Mouse (Mus musculus): ENCODE data around the gene Ska3. TPM values are rescaled to one million over a fixed set of nuclear protein-coding genes. Genes with fewer than 3 reads are reported as not detected.
"Not testable (repeated sequence)": the region's sequence is repeated elsewhere in the genome, so short reads cannot be mapped to it uniquely, and the experiment has no call there.

The Ska3 gene
- polyA plus RNA-seq (2015; fragmentation: Nextera tagmentation; extraction: Ambion mirVana) = 21.2 and 22.3 TPM in 2 replicates

- H3K27ac ChIP-seq = peak within 1 kb of the TSS; percentile 93
- H3K4me1 ChIP-seq (replicated peaks) = peaks cover 18% of the 10 kb centered on the region
- peak within 1 kb of the TSS; percentile 84 for H3K9ac ChIP-seq
- H3K4me2 ChIP-seq = peak within 1 kb of the TSS; percentile 73
- H3K4me3 ChIP-seq = peak within 1 kb of the TSS; percentile 71
- H3K27me3 ChIP-seq = no peaks in the 10 kb centered on the region
- WGBS = under 1% methylated on average over 96 of the region's 96 CpGs
- peak; percentile 91 for ATAC-seq (replicated peaks; ENCODE audit: insufficient number of reproducible peaks, insufficient read depth, low FRiP score, low read depth)
- no peaks in the 10 kb centered on the region for H3K9me3 ChIP-seq (replicated peaks)
- peaks cover 20% of the 10 kb centered on the region for H3K36me3 ChIP-seq
Measured at GRCm38 (mm10) chr14:57825788-57826751, at the start of gene Ska3, which contains the start of gene Mrpl57. Ska3 (minus strand) TSS chr14:57826185. Mrpl57 (plus strand) TSS chr14:57826234.

GRCm38 (mm10) chr14:57866676-57867276 lies 40.8 kb upstream of the Ska3 start:
- H3K9ac ChIP-seq = no peak overlapping the region
- H3K9me3 ChIP-seq (replicated peaks) = no peaks in the 10 kb centered on the region
- H3K27me3 ChIP-seq = no peaks in the 10 kb centered on the region
- H3K4me2 ChIP-seq = no peak overlapping the region
- no peak for ATAC-seq (replicated peaks; ENCODE audit: insufficient number of reproducible peaks, insufficient read depth, low FRiP score, low read depth)
- H3K36me3 ChIP-seq = peaks cover 28% of the 10 kb centered on the region
- WGBS = 88% methylated on average over 3 of the region's 3 CpGs
- H3K27ac ChIP-seq = no peak overlapping the region
- H3K4me3 ChIP-seq = no peak overlapping the region
- H3K4me1 ChIP-seq (replicated peaks) = no peaks in the 10 kb centered on the region

GRCm38 (mm10) chr14:57865256-57865655 lies 39.3 kb upstream of the Ska3 start:
- Histone ChIP-seq H3K27ac (no peak overlapping the region), H3K9ac (no peak overlapping the region), H3K27me3 (no peaks in the 10 kb centered on the region), H3K9me3 (replicated peaks) (no peaks in the 10 kb centered on the region), H3K36me3 (peaks cover 27% of the 10 kb centered on the region), H3K4me2 (no peak overlapping the region), H3K4me1 (replicated peaks) (no peaks in the 10 kb centered on the region), H3K4me3 (no peak overlapping the region)
- WGBS = 87% methylated on average over 3 of the region's 3 CpGs
- ATAC-seq (replicated peaks; ENCODE audit: insufficient number of reproducible peaks, insufficient read depth, low FRiP score, low read depth) = no peak

- 41% methylated on average over 2 of the region's 2 CpGs for WGBS
- H3K4me1 ChIP-seq (replicated peaks) = no peaks in the 10 kb centered on the region
- no peak overlapping the region for H3K27ac ChIP-seq
- H3K4me2 ChIP-seq = no peak overlapping the region
- no peak overlapping the region for H3K9ac ChIP-seq
- H3K4me3 ChIP-seq = no peak overlapping the region
- ATAC-seq (replicated peaks; ENCODE audit: insufficient number of reproducible peaks, insufficient read depth, low FRiP score, low read depth) = no peak
- peaks cover 21% of the 10 kb centered on the region for H3K36me3 ChIP-seq
- no peaks in the 10 kb centered on the region for H3K27me3 ChIP-seq
- no peaks in the 10 kb centered on the region for H3K9me3 ChIP-seq (replicated peaks)
Measured at GRCm38 (mm10) chr14:57863129-57863528, 37.1 kb upstream of the Ska3 start.

GRCm38 (mm10) chr14:57861987-57862412 lies 36.0 kb upstream of the Ska3 start:
- Histone ChIP-seq H3K4me1 (replicated peaks) (no peaks in the 10 kb centered on the region), H3K4me2 (no peak overlapping the region), H3K9ac (no peak overlapping the region), H3K27ac (no peak overlapping the region), H3K9me3 (replicated peaks) (no peaks in the 10 kb centered on the region), H3K4me3 (no peak overlapping the region), H3K36me3 (peaks cover 21% of the 10 kb centered on the region), H3K27me3 (no peaks in the 10 kb centered on the region)
- no peak for ATAC-seq (replicated peaks; ENCODE audit: insufficient number of reproducible peaks, insufficient read depth, low FRiP score, low read depth)
- 90% methylated on average over 4 of the region's 4 CpGs for WGBS

- peak overlapping the region; percentile 53; the same call in 1 of the 2 replicates for H3K27ac ChIP-seq
- H3K27me3 ChIP-seq = no peaks in the 10 kb centered on the region
- no peak overlapping the region for H3K4me3 ChIP-seq
- H3K4me1 ChIP-seq (replicated peaks) = no peaks in the 10 kb centered on the region
- H3K9me3 ChIP-seq (replicated peaks) = no peaks in the 10 kb centered on the region
- no peak overlapping the region for H3K9ac ChIP-seq
- no peak for ATAC-seq (replicated peaks; ENCODE audit: insufficient number of reproducible peaks, insufficient read depth, low FRiP score, low read depth)
- H3K4me2 ChIP-seq = no peak overlapping the region
- H3K36me3 ChIP-seq = peaks cover 17% of the 10 kb centered on the region
Measured at GRCm38 (mm10) chr14:57859520-57859919, 33.5 kb upstream of the Ska3 start.

GRCm38 (mm10) chr14:57858601-57859000 lies 32.6 kb upstream of the Ska3 start:
- Histone ChIP-seq H3K4me3 (no peak overlapping the region), H3K9ac (no peak overlapping the region), H3K9me3 (replicated peaks) (no peaks in the 10 kb centered on the region), H3K4me1 (replicated peaks) (no peaks in the 10 kb centered on the region), H3K4me2 (no peak overlapping the region), H3K36me3 (peaks cover 18% of the 10 kb centered on the region), H3K27ac (no peak overlapping the region), H3K27me3 (no peaks in the 10 kb centered on the region)
- ATAC-seq (replicated peaks; ENCODE audit: insufficient number of reproducible peaks, insufficient read depth, low FRiP score, low read depth) = no peak
- WGBS = 88% methylated on average over 2 of the region's 2 CpGs

GRCm38 (mm10) chr14:57856037-57856436 lies 30.1 kb upstream of the Ska3 start:
- not testable (repeated sequence) for ATAC-seq (replicated peaks; ENCODE audit: insufficient number of reproducible peaks, insufficient read depth, low FRiP score, low read depth); H3K4me1 ChIP-seq (replicated peaks); H3K27ac ChIP-seq; H3K9ac ChIP-seq; H3K27me3 ChIP-seq; H3K9me3 ChIP-seq (replicated peaks); H3K4me3 ChIP-seq; H3K4me2 ChIP-seq
- H3K36me3 ChIP-seq = peaks cover 18% of the 10 kb centered on the region

GRCm38 (mm10) chr14:57852961-57853360 lies 27.0 kb upstream of the Ska3 start:
- no peak for ATAC-seq (replicated peaks; ENCODE audit: insufficient number of reproducible peaks, insufficient read depth, low FRiP score, low read depth)
- H3K36me3 ChIP-seq = peaks cover 18% of the 10 kb centered on the region
- H3K4me1 ChIP-seq (replicated peaks) = no peaks in the 10 kb centered on the region
- H3K9ac ChIP-seq = no peak overlapping the region
- H3K9me3 ChIP-seq (replicated peaks) = no peaks in the 10 kb centered on the region
- no peak overlapping the region for H3K4me2 ChIP-seq
- H3K27me3 ChIP-seq = no peaks in the 10 kb centered on the region
- WGBS = 80% methylated on average over 2 of the region's 2 CpGs
- H3K4me3 ChIP-seq = no peak overlapping the region
- H3K27ac ChIP-seq = no peak overlapping the region

GRCm38 (mm10) chr14:57850330-57850729 lies 24.3 kb upstream of the Ska3 start:
- WGBS = 85% methylated on average over 3 of the region's 3 CpGs
- ATAC-seq (replicated peaks; ENCODE audit: insufficient number of reproducible peaks, insufficient read depth, low FRiP score, low read depth) = no peak
- Histone ChIP-seq H3K9me3 (replicated peaks) (no peaks in the 10 kb centered on the region), H3K27me3 (no peaks in the 10 kb centered on the region), H3K27ac (no peak overlapping the region), H3K4me1 (replicated peaks) (no peaks in the 10 kb centered on the region), H3K36me3 (peaks cover 24% of the 10 kb centered on the region), H3K9ac (no peak overlapping the region), H3K4me3 (no peak overlapping the region), H3K4me2 (no peak overlapping the region)

- Histone ChIP-seq H3K9ac (no peak overlapping the region), H3K4me2 (no peak overlapping the region), H3K27ac (no peak overlapping the region), H3K27me3 (no peaks in the 10 kb centered on the region), H3K36me3 (peaks cover 30% of the 10 kb centered on the region), H3K9me3 (replicated peaks) (no peaks in the 10 kb centered on the region), H3K4me3 (no peak overlapping the region), H3K4me1 (replicated peaks) (no peaks in the 10 kb centered on the region)
- WGBS = 87% methylated on average over 2 of the region's 2 CpGs
- no peak for ATAC-seq (replicated peaks; ENCODE audit: insufficient number of reproducible peaks, insufficient read depth, low FRiP score, low read depth)
Measured at GRCm38 (mm10) chr14:57848646-57849045, 22.7 kb upstream of the Ska3 start.
